Mouse (Mus musculus) kidney, adult 2 months (tissue): ENCODE measurements at regions not wholly inside any gene's neighbourhood (a gene's known extent, or its start where the extent isn't known, plus 50 kb on each side); places are given as distances from the start of the nearest gene placed in this dataset.
A peak's percentile ranks its signal among the peaks of the same experiment; 100 is the strongest.

Experiments
- DNase-seq: peaks from one replicate; pipeline ENCODE4 v3.0.0; 2021
- H3K27ac ChIP-seq: fragments of 200-500 bp; 2 replicates; pipeline ENCODE4 v1.5.1; 2012; ENCODE audit warnings: low read depth, low read length, control low read depth, inconsistent platforms; ENCODE audit not compliant: insufficient read depth
- H3K27me3 ChIP-seq: fragments of 200-500 bp; replicated peaks from 2 replicates; pipeline ENCODE4 v1.6.1; 2012; ENCODE audit warnings: mild to moderate bottlenecking, moderate library complexity, low read length, inconsistent platforms; ENCODE audit not compliant: control insufficient read depth, insufficient read depth
- H3K36me3 ChIP-seq: fragments of 200-500 bp; 2 replicates; pipeline ENCODE4 v1.6.1; 2012; ENCODE audit warnings: mild to moderate bottlenecking, moderate library complexity, low read length, inconsistent platforms; ENCODE audit not compliant: control insufficient read depth, insufficient read depth
- H3K4me1 ChIP-seq: fragments of 200-500 bp; 2 replicates; pipeline ENCODE4 v1.6.1; 2011; ENCODE audit warnings: low read length; ENCODE audit not compliant: control insufficient read depth, insufficient read depth
- H3K4me3 ChIP-seq: fragments of 200-500 bp; 2 replicates; pipeline ENCODE4 v1.5.1; 2011; ENCODE audit warnings: mild to moderate bottlenecking, low read depth, low read length, control low read depth; ENCODE audit not compliant: insufficient read depth
- CTCF ChIP-seq: fragments of 200-500 bp; conservative IDR thresholded peaks from 2 replicates; pipeline ENCODE4 v1.5.1; 2011; ENCODE audit warnings: low read depth, mild to moderate bottlenecking, control low read depth, low read length, moderate library complexity, mixed read lengths; ENCODE audit not compliant: insufficient read depth, insufficient read length
- POLR2A ChIP-seq: fragments of 200-500 bp; IDR thresholded peaks from one replicate; pipeline ENCODE4 v1.6.1; 2011; ENCODE audit warnings: low read depth, low read length, control low read depth
- WGBS: fragments of 180-500 bp; shearing (Covaris S2); methylation state at CpG from one replicate; pipeline ENCODE4 v1.1.7; 2018; 5-methylcytosine and 5-hydroxymethylcytosine counted together

- Histone ChIP-seq H3K27me3 (no peaks in the 10 kb centered on the region), H3K27ac (peak overlapping the region; percentile 100), H3K4me3 (peak overlapping the region; percentile 63), H3K36me3 (no peaks in the 10 kb centered on the region), H3K4me1 (peaks cover 13% of the 10 kb centered on the region; the same call in 1 of the 2 replicates)
- WGBS, result 7% methylated on average over 21 of the region's 21 CpGs
- TF ChIP-seq POLR2A, result no peak
- no peak for TF ChIP-seq CTCF
- DNase-seq, result peak; percentile 76
These were observed 75.6 kb upstream of the Chd2 start for GRCm38 (mm10) chr7:73616971-73617906.

GRCm38 (mm10) chr7:73616015-73616414, 74.4 kb upstream of the Chd2 start:
- Histone ChIP-seq H3K4me1 (peaks cover 13% of the 10 kb centered on the region; the same call in 1 of the 2 replicates), H3K27ac (peak overlapping the region; percentile 96), H3K36me3 (no peaks in the 10 kb centered on the region), H3K27me3 (no peaks in the 10 kb centered on the region), H3K4me3 (no peak overlapping the region)
- TF ChIP-seq POLR2A, result no peak
- TF ChIP-seq CTCF, result no peak
- no peak for DNase-seq
- 24% methylated on average over 11 of the region's 11 CpGs for WGBS

- 59% methylated on average over 8 of the region's 8 CpGs for WGBS
- Histone ChIP-seq H3K4me3 (no peak overlapping the region), H3K36me3 (no peaks in the 10 kb centered on the region), H3K27me3 (no peaks in the 10 kb centered on the region), H3K4me1 (peaks cover 13% of the 10 kb centered on the region; the same call in 1 of the 2 replicates), H3K27ac (peak overlapping the region; percentile 75)
- DNase-seq, result no peak
- no peak for TF ChIP-seq CTCF
- TF ChIP-seq POLR2A, result no peak
These were observed 73.4 kb upstream of the Chd2 start for GRCm38 (mm10) chr7:73614840-73615555.

GRCm38 (mm10) chr7:73614341-73614740, 72.7 kb upstream of the Chd2 start:
- peaks cover 13% of the 10 kb centered on the region; the same call in 1 of the 2 replicates for H3K4me1 ChIP-seq
- no peak for TF ChIP-seq POLR2A
- no peak for TF ChIP-seq CTCF
- H3K36me3 ChIP-seq, result no peaks in the 10 kb centered on the region
- 89% methylated on average over 4 of the region's 4 CpGs for WGBS
- H3K27me3 ChIP-seq, result no peaks in the 10 kb centered on the region
- H3K27ac ChIP-seq, result no peak overlapping the region
- DNase-seq, result no peak
- H3K4me3 ChIP-seq, result no peak overlapping the region

- TF ChIP-seq CTCF (no peak), POLR2A (no peak)
- 86% methylated on average over 3 of the region's 3 CpGs for WGBS
- Histone ChIP-seq H3K36me3 (no peaks in the 10 kb centered on the region), H3K27ac (no peak overlapping the region), H3K4me1 (peaks cover 16% of the 10 kb centered on the region; the same call in 1 of the 2 replicates), H3K27me3 (no peaks in the 10 kb centered on the region), H3K4me3 (no peak overlapping the region)
- DNase-seq, result no peak
These were observed 71.1 kb upstream of the Chd2 start for GRCm38 (mm10) chr7:73612752-73613092.

GRCm38 (mm10) chr7:73611866-73612751, 70.5 kb upstream of the Chd2 start:
- Histone ChIP-seq H3K4me3 (no peak overlapping the region), H3K27me3 (no peaks in the 10 kb centered on the region), H3K4me1 (peaks cover 18% of the 10 kb centered on the region; the same call in 1 of the 2 replicates), H3K36me3 (no peaks in the 10 kb centered on the region), H3K27ac (no peak overlapping the region)
- no peak for TF ChIP-seq CTCF
- TF ChIP-seq POLR2A, result no peak
- 90% methylated on average over 12 of the region's 12 CpGs for WGBS
- DNase-seq, result no peak
